Mouse (Mus musculus) kidney, adult 2 months (tissue): ENCODE data around the gene Ints13. TPM values are rescaled to one million over a fixed set of nuclear protein-coding genes. Genes with fewer than 3 reads are reported as not detected.
A peak's percentile ranks its signal among the peaks of the same experiment; 100 is the strongest.

Source experiments
- DNase-seq: peaks from one replicate; pipeline ENCODE4 v3.0.0; 2021
- H3K27ac ChIP-seq: fragments of 200-500 bp; 2 replicates; pipeline ENCODE4 v1.5.1; 2012; ENCODE audit warnings: low read depth, low read length, control low read depth, inconsistent platforms; ENCODE audit not compliant: insufficient read depth
- H3K27me3 ChIP-seq: fragments of 200-500 bp; replicated peaks from 2 replicates; pipeline ENCODE4 v1.6.1; 2012; ENCODE audit warnings: mild to moderate bottlenecking, moderate library complexity, low read length, inconsistent platforms; ENCODE audit not compliant: control insufficient read depth, insufficient read depth
- H3K36me3 ChIP-seq: fragments of 200-500 bp; 2 replicates; pipeline ENCODE4 v1.6.1; 2012; ENCODE audit warnings: mild to moderate bottlenecking, moderate library complexity, low read length, inconsistent platforms; ENCODE audit not compliant: control insufficient read depth, insufficient read depth
- H3K4me1 ChIP-seq: fragments of 200-500 bp; 2 replicates; pipeline ENCODE4 v1.6.1; 2011; ENCODE audit warnings: low read length; ENCODE audit not compliant: control insufficient read depth, insufficient read depth
- H3K4me3 ChIP-seq: fragments of 200-500 bp; 2 replicates; pipeline ENCODE4 v1.5.1; 2011; ENCODE audit warnings: mild to moderate bottlenecking, low read depth, low read length, control low read depth; ENCODE audit not compliant: insufficient read depth
- CTCF ChIP-seq: fragments of 200-500 bp; conservative IDR thresholded peaks from 2 replicates; pipeline ENCODE4 v1.5.1; 2011; ENCODE audit warnings: low read depth, mild to moderate bottlenecking, control low read depth, low read length, moderate library complexity, mixed read lengths; ENCODE audit not compliant: insufficient read depth, insufficient read length
- POLR2A ChIP-seq: fragments of 200-500 bp; IDR thresholded peaks from one replicate; pipeline ENCODE4 v1.6.1; 2011; ENCODE audit warnings: low read depth, low read length, control low read depth
- WGBS: fragments of 180-500 bp; shearing (Covaris S2); methylation state at CpG from one replicate; pipeline ENCODE4 v1.1.7; 2018; 5-methylcytosine and 5-hydroxymethylcytosine counted together
- polyA plus RNA-seq: library from polyadenylated mRNA; depleted of rRNA; stranded (reverse); fragments of >200 nt; gene quantifications from 2 replicates; pipeline ENCODE4 v1.2.3, GENCODE M21; 2012

Ints13 gene
- polyA plus RNA-seq, 1 experiment: 11.7 TPM

GRCm38 (mm10) chr6:146530363-146530762, 47.3 kb downstream of the Ints13 start:
- Histone ChIP-seq H3K27ac (peak overlapping the region; percentile 52), H3K4me1 (no peaks in the 10 kb centered on the region), H3K4me3 (no peak overlapping the region), H3K27me3 (no peaks in the 10 kb centered on the region), H3K36me3 (no peaks in the 10 kb centered on the region)
- no peak for TF ChIP-seq POLR2A
- TF ChIP-seq CTCF: no peak
- DNase-seq: no peak
- WGBS: 56% methylated on average over 7 of the region's 7 CpGs

DNA sequence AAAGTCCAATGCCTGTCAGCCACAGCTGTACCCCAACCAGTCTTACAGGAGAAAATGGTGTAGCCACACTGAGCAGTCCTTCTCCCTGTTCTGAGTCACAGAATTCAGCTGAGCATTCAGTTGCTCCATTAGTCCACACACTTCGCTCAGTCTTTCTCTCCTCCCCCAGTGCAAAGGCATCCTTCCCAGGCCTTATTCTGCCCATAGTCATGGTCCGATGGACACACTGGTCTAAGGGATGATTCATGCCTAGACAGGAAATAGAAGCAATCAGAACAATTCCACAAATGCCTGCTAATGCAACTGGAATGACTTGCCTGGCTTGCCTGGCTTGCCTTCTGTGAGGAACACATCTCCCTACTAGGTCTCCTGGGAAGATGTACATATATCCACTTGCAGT, 50.1 kb downstream of the Ints13 start:
- no peaks in the 10 kb centered on the region for H3K27me3 ChIP-seq
- H3K4me3 ChIP-seq: no peak overlapping the region
- no peaks in the 10 kb centered on the region for H3K36me3 ChIP-seq
- H3K4me1 ChIP-seq: no peaks in the 10 kb centered on the region
- 51% methylated on average over 2 of the region's 2 CpGs for WGBS
- no peak for DNase-seq
- no peak overlapping the region for H3K27ac ChIP-seq
- TF ChIP-seq CTCF (no peak), POLR2A (no peak)

DNA sequence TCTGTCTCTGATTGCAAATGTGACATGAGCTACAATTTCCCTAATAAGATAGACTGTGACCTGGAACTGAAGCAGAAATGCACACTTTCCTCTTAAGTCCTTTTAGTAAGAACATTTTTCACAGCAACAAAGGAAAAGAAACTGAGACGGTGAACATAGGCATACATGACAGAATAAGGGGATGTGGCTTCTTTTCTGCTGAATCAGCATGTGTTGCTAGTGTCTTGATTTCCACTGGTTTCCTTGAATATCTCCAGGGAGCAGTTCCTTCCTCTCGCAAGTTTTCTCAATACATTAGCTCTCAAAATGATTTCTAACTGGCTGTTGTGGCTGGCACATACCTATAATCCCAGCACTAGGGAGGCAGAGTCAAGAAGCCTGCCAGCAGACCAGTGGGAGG, 52.1 kb downstream of the Ints13 start:
- no peak for DNase-seq
- Histone ChIP-seq H3K4me1 (no peaks in the 10 kb centered on the region), H3K27me3 (no peaks in the 10 kb centered on the region), H3K36me3 (no peaks in the 10 kb centered on the region), H3K27ac (no peak overlapping the region), H3K4me3 (no peak overlapping the region)
- TF ChIP-seq CTCF: no peak
- no peak for TF ChIP-seq POLR2A
- WGBS: 76% methylated on average over 2 of the region's 2 CpGs

- 84% methylated on average over 5 of the region's 5 CpGs for WGBS
- DNase-seq: no peak
Measured at GRCm38 (mm10) chr6:146521456-146522245, 56.0 kb downstream of the Ints13 start.

GRCm38 (mm10) chr6:146519019-146519418, 58.6 kb downstream of the Ints13 start:
- WGBS: 78% methylated on average over 2 of the region's 2 CpGs
- no peaks in the 10 kb centered on the region for H3K27me3 ChIP-seq
- no peak overlapping the region for H3K27ac ChIP-seq
- no peak for DNase-seq
- H3K36me3 ChIP-seq: no peaks in the 10 kb centered on the region
- H3K4me3 ChIP-seq: no peak overlapping the region
- no peaks in the 10 kb centered on the region for H3K4me1 ChIP-seq
- no peak for TF ChIP-seq CTCF

More at GRCm38 (mm10) chr6:146521456-146522245, 56.0 kb downstream of the Ints13 start:
- Histone ChIP-seq H3K27me3 (no peaks in the 10 kb centered on the region), H3K36me3 (no peaks in the 10 kb centered on the region), H3K4me1 (no peaks in the 10 kb centered on the region), H3K4me3 (no peak overlapping the region), H3K27ac (no peak overlapping the region)
- TF ChIP-seq POLR2A: no peak
- no peak for TF ChIP-seq CTCF

- Histone ChIP-seq H3K4me3 (no peak overlapping the region), H3K36me3 (no peaks in the 10 kb centered on the region), H3K27me3 (no peaks in the 10 kb centered on the region), H3K4me1 (no peaks in the 10 kb centered on the region), H3K27ac (no peak overlapping the region)
- no peak for DNase-seq
- no peak for TF ChIP-seq POLR2A
- TF ChIP-seq CTCF: no peak
- WGBS: 70% methylated on average over 6 of the region's 6 CpGs
Measured at GRCm38 (mm10) chr6:146515936-146516335, 61.7 kb downstream of the Ints13 start.

DNA sequence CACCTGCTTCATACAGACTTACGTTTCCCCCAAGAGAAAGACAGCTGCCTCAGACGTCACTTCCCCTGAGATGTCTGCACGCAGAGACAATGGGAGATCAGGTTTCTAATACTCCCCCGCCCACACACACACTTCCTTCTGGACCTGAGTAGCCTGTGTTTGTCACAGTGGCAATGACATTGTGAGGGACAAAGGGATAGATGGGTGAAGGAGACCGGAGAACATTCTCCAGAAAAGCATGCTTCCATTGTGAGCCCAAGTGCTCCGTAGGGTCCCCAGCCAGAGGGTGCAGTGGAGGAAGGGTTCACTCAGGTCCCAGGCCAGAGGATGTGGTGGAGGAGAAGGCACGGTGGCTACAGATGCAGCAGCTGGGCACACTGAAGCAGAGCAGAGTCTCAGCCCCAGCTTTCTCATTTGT, 63.1 kb downstream of the Ints13 start:
- DNase-seq: no peak
- Histone ChIP-seq H3K27me3 (no peaks in the 10 kb centered on the region), H3K4me3 (no peak overlapping the region), H3K36me3 (no peaks in the 10 kb centered on the region), H3K4me1 (no peaks in the 10 kb centered on the region), H3K27ac (no peak overlapping the region)
- WGBS: 58% methylated on average over 7 of the region's 7 CpGs
- TF ChIP-seq CTCF (no peak), POLR2A (no peak)

- no peak for DNase-seq
- Histone ChIP-seq H3K27me3 (no peaks in the 10 kb centered on the region), H3K36me3 (no peaks in the 10 kb centered on the region), H3K27ac (no peak overlapping the region), H3K4me1 (no peaks in the 10 kb centered on the region), H3K4me3 (no peak overlapping the region)
- TF ChIP-seq CTCF (no peak), POLR2A (no peak)
- 65% methylated on average over 5 of the region's 5 CpGs for WGBS
Measured at GRCm38 (mm10) chr6:146513899-146514298, 63.7 kb downstream of the Ints13 start.
